In genomic region chr7:118554290-118554689, GRCm38 (mm10) we compare ENCODE assay signal across 18 mouse cellular contexts. TPM values are rescaled to one million over a fixed set of nuclear protein-coding genes. Genes with fewer than 3 reads are reported as not detected.
"Had no signal": no experiment of that assay in that cellular context is flagged by ENCODE, and none has a peak within 500 bp of the region (broad histone marks: within the 10 kb centered on the region; RNA-seq: fewer than 3 reads in every experiment).

No protein-coding gene starts in this region.

- H3K9me3 ChIP-seq: intestine, embryonic 15.5 days; kidney, embryonic 15.5 days; liver, embryonic 13.5 days had no signal

- H3K4me1 ChIP-seq: intestine, embryonic 15.5 days; kidney, embryonic 15.5 days; liver, embryonic 13.5 days had no signal

- H3K4me3 ChIP-seq: intestine, embryonic 15.5 days; kidney, embryonic 15.5 days; liver, embryonic 13.5 days had no signal

- H3K4me2 ChIP-seq: intestine, embryonic 15.5 days; kidney, embryonic 15.5 days; liver, embryonic 13.5 days had no signal

- DNase-seq: kidney, adult 11 months; kidney, adult 8-10 months; kidney, postnatal 10 days; kidney, postnatal 36 days; layer of hippocampus, adult 9-11 months; liver, embryonic 13.5 days; right cerebral cortex, adult 18-20 months; right cerebral cortex, postnatal 14 days; right cerebral cortex, postnatal 4 days; thymus, adult 2 months; thymus, postnatal 14 days had no signal

- H3K36me3 ChIP-seq: liver, embryonic 13.5 days had no signal

- H3K9ac ChIP-seq: intestine, embryonic 15.5 days; kidney, embryonic 15.5 days; liver, embryonic 13.5 days had no signal

- H3K27ac ChIP-seq: intestine, embryonic 15.5 days; kidney, embryonic 15.5 days; liver, embryonic 13.5 days; stomach, postnatal 0 days had no signal

- H3K27me3 ChIP-seq: intestine, embryonic 15.5 days; kidney, embryonic 15.5 days; liver, embryonic 13.5 days had no signal

- ATAC-seq: intestine, embryonic 15.5 days; midbrain, embryonic 16.5 days had no signal

RNA-seq across cellular contexts. Expression of gene Tmc7, which starts 30.2 kb away (rescaled TPM):
- total RNA-seq: megakaryocyte-erythroid progenitor cell, adult 5-6 weeks had no signal

RNA-seq across cellular contexts. Expression of gene Tmc5, which starts 42.8 kb away (rescaled TPM):
- total RNA-seq: megakaryocyte progenitor cell, adult 5-6 weeks; megakaryocyte-erythroid progenitor cell, adult 5-6 weeks had no signal
- polyA plus RNA-seq: limb, embryonic 11.5 days; liver, embryonic 13.5 days had no signal
